Mouse (Mus musculus): Measurements from ENCODE around the gene Fam171b. TPM values are rescaled to one million over a fixed set of nuclear protein-coding genes. Genes with fewer than 3 reads are reported as not detected.

The Fam171b gene
- polyA plus RNA-seq (2015; fragmentation: Nextera tagmentation; extraction: Ambion mirVana), result 0.25 and 0.44 TPM in 2 replicates

- Histone ChIP-seq H3K9me3 (replicated peaks) (no peaks in the 10 kb centered on the region), H3K4me1 (replicated peaks) (no peaks in the 10 kb centered on the region; the same call in 1 of the 2 replicates), H3K27ac (replicated peaks) (no peak within 1 kb of the TSS), H3K36me3 (replicated peaks) (no peaks in the 10 kb centered on the region), H3K9ac (no peak within 1 kb of the TSS), H3K27me3 (peaks cover 58% of the 10 kb centered on the region), H3K4me3 (replicated peaks) (peak within 1 kb of the TSS; percentile 51), H3K4me2 (peak within 1 kb of the TSS; percentile 66)
- 0 out of 2 replicates have a peak, but pooled peaks have one; percentile 7 for ATAC-seq (ENCODE audit: insufficient read depth)
- under 1% methylated on average over 63 of the region's 63 CpGs for WGBS (ENCODE audit: insufficient replicate concordance)
Observed at GRCm38 (mm10) chr2:83812483-83813272, at the start of gene Fam171b. TSS of gene Fam171b (plus strand) at chr2:83812636.

- no peak for ATAC-seq (ENCODE audit: insufficient read depth)
- no peak overlapping the region for H3K4me3 ChIP-seq (replicated peaks)
- H3K27me3 ChIP-seq, result no peaks in the 10 kb centered on the region
- H3K4me1 ChIP-seq (replicated peaks), result no peaks in the 10 kb centered on the region
- no peaks in the 10 kb centered on the region for H3K9me3 ChIP-seq (replicated peaks)
- H3K27ac ChIP-seq (replicated peaks), result no peak overlapping the region
- no peak overlapping the region for H3K9ac ChIP-seq
- 0 out of 2 replicates have a peak, but pooled peaks cover 5% of the 10 kb centered on the region for H3K36me3 ChIP-seq (replicated peaks)
- WGBS (ENCODE audit: insufficient replicate concordance), result 62% methylated on average over 6 of the region's 6 CpGs
- no peak overlapping the region for H3K4me2 ChIP-seq
Observed at GRCm38 (mm10) chr2:83766058-83766457, 46.4 kb upstream of the Fam171b start.

- no peak for ATAC-seq (ENCODE audit: insufficient read depth)
- Histone ChIP-seq H3K36me3 (replicated peaks) (0 out of 2 replicates have a peak, but pooled peaks cover 5% of the 10 kb centered on the region), H3K4me2 (no peak overlapping the region), H3K27ac (replicated peaks) (no peak overlapping the region), H3K4me1 (replicated peaks) (no peaks in the 10 kb centered on the region), H3K4me3 (replicated peaks) (no peak overlapping the region), H3K9ac (no peak overlapping the region), H3K9me3 (replicated peaks) (no peaks in the 10 kb centered on the region), H3K27me3 (no peaks in the 10 kb centered on the region)
- WGBS (ENCODE audit: insufficient replicate concordance), result 9% methylated on average over 1 of the region's 1 CpGs
Observed at GRCm38 (mm10) chr2:83766878-83767277, 45.6 kb upstream of the Fam171b start.

- Histone ChIP-seq H3K27ac (replicated peaks) (no peak overlapping the region), H3K4me1 (replicated peaks) (no peaks in the 10 kb centered on the region), H3K36me3 (replicated peaks) (peaks cover 13% of the 10 kb centered on the region; the same call in 1 of the 2 replicates), H3K9me3 (replicated peaks) (no peaks in the 10 kb centered on the region), H3K4me2 (no peak overlapping the region), H3K4me3 (replicated peaks) (no peak overlapping the region), H3K27me3 (no peaks in the 10 kb centered on the region), H3K9ac (no peak overlapping the region)
- ATAC-seq (ENCODE audit: insufficient read depth), result no peak
- WGBS (ENCODE audit: insufficient replicate concordance), result 84% methylated on average over 4 of the region's 4 CpGs
Observed at GRCm38 (mm10) chr2:83768311-83769047, 44.0 kb upstream of the Fam171b start.

GRCm38 (mm10) chr2:83771155-83771812 is 41.2 kb upstream of the Fam171b start:
- H3K9me3 ChIP-seq (replicated peaks), result no peaks in the 10 kb centered on the region
- no peaks in the 10 kb centered on the region for H3K4me1 ChIP-seq (replicated peaks)
- no peak overlapping the region for H3K27ac ChIP-seq (replicated peaks)
- H3K4me2 ChIP-seq, result no peak overlapping the region
- H3K9ac ChIP-seq, result no peak overlapping the region
- WGBS (ENCODE audit: insufficient replicate concordance), result 52% methylated on average over 7 of the region's 7 CpGs
- no peak overlapping the region for H3K4me3 ChIP-seq (replicated peaks)
- no peak for ATAC-seq (ENCODE audit: insufficient read depth)
- H3K27me3 ChIP-seq, result no peaks in the 10 kb centered on the region
- H3K36me3 ChIP-seq (replicated peaks), result peaks cover 13% of the 10 kb centered on the region; the same call in 1 of the 2 replicates

- H3K4me1 ChIP-seq (replicated peaks), result no peaks in the 10 kb centered on the region
- H3K36me3 ChIP-seq (replicated peaks), result peaks cover 12% of the 10 kb centered on the region; the same call in 1 of the 2 replicates
- 76% methylated on average over 20 of the region's 20 CpGs for WGBS (ENCODE audit: insufficient replicate concordance)
- no peaks in the 10 kb centered on the region for H3K9me3 ChIP-seq (replicated peaks)
- no peak overlapping the region for H3K9ac ChIP-seq
- H3K27ac ChIP-seq (replicated peaks), result no peak overlapping the region
- ATAC-seq (ENCODE audit: insufficient read depth), result no peak
- H3K4me2 ChIP-seq, result no peak overlapping the region
- no peak overlapping the region for H3K4me3 ChIP-seq (replicated peaks)
- no peaks in the 10 kb centered on the region for H3K27me3 ChIP-seq
Observed at GRCm38 (mm10) chr2:83791330-83792073, 20.9 kb upstream of the Fam171b start.

- 65% methylated on average over 4 of the region's 4 CpGs for WGBS (ENCODE audit: insufficient replicate concordance)
- no peaks in the 10 kb centered on the region for H3K9me3 ChIP-seq (replicated peaks)
- ATAC-seq (ENCODE audit: insufficient read depth), result no peak
- H3K4me2 ChIP-seq, result no peak overlapping the region
- H3K4me3 ChIP-seq (replicated peaks), result no peak overlapping the region
- H3K9ac ChIP-seq, result no peak overlapping the region
- peaks cover 12% of the 10 kb centered on the region; the same call in 1 of the 2 replicates for H3K36me3 ChIP-seq (replicated peaks)
- H3K4me1 ChIP-seq (replicated peaks), result no peaks in the 10 kb centered on the region
- no peaks in the 10 kb centered on the region for H3K27me3 ChIP-seq
- H3K27ac ChIP-seq (replicated peaks), result no peak overlapping the region
Observed at GRCm38 (mm10) chr2:83792102-83792501, 20.3 kb upstream of the Fam171b start.

- no peak overlapping the region for H3K4me2 ChIP-seq
- H3K9ac ChIP-seq, result no peak overlapping the region
- no peak overlapping the region for H3K4me3 ChIP-seq (replicated peaks)
- H3K36me3 ChIP-seq (replicated peaks), result peaks cover 23% of the 10 kb centered on the region; the same call in 1 of the 2 replicates
- H3K4me1 ChIP-seq (replicated peaks), result no peaks in the 10 kb centered on the region
- ATAC-seq (ENCODE audit: insufficient read depth), result no peak
- H3K27me3 ChIP-seq, result no peaks in the 10 kb centered on the region
- 45% methylated on average over 4 of the region's 4 CpGs for WGBS (ENCODE audit: insufficient replicate concordance)
- no peaks in the 10 kb centered on the region for H3K9me3 ChIP-seq (replicated peaks)
- no peak overlapping the region for H3K27ac ChIP-seq (replicated peaks)
Observed at GRCm38 (mm10) chr2:83795766-83796165, 16.7 kb upstream of the Fam171b start.

- 72% methylated on average over 9 of the region's 9 CpGs for WGBS (ENCODE audit: insufficient replicate concordance)
- no peak overlapping the region for H3K9ac ChIP-seq
- no peaks in the 10 kb centered on the region for H3K9me3 ChIP-seq (replicated peaks)
- no peak overlapping the region for H3K4me2 ChIP-seq
- H3K27me3 ChIP-seq, result no peaks in the 10 kb centered on the region
- H3K27ac ChIP-seq (replicated peaks), result no peak overlapping the region
- H3K4me3 ChIP-seq (replicated peaks), result no peak overlapping the region
- no peak for ATAC-seq (ENCODE audit: insufficient read depth)
- no peaks in the 10 kb centered on the region for H3K4me1 ChIP-seq (replicated peaks)
- peaks cover 19% of the 10 kb centered on the region; the same call in 1 of the 2 replicates for H3K36me3 ChIP-seq (replicated peaks)
Observed at GRCm38 (mm10) chr2:83797902-83798497, 14.4 kb upstream of the Fam171b start.

- H3K4me3 ChIP-seq (replicated peaks), result no peak overlapping the region
- H3K4me2 ChIP-seq, result peak overlapping the region; percentile 66
- H3K9me3 ChIP-seq (replicated peaks), result no peaks in the 10 kb centered on the region
- H3K9ac ChIP-seq, result no peak overlapping the region
- no peak overlapping the region for H3K27ac ChIP-seq (replicated peaks)
- H3K4me1 ChIP-seq (replicated peaks), result no peaks in the 10 kb centered on the region; the same call in 1 of the 2 replicates
- no peak for ATAC-seq (ENCODE audit: insufficient read depth)
- H3K36me3 ChIP-seq (replicated peaks), result no peaks in the 10 kb centered on the region
- peaks cover 58% of the 10 kb centered on the region for H3K27me3 ChIP-seq
- 13% methylated on average over 10 of the region's 10 CpGs for WGBS (ENCODE audit: insufficient replicate concordance)
Observed at GRCm38 (mm10) chr2:83813273-83813892, 947 bp downstream of the Fam171b start.

Measured in liver, embryonic 15.5 days (tissue).